Mouse (Mus musculus) heart, adult 2 months (tissue): ENCODE measurements around the gene Stx18. TPM values are rescaled to one million over a fixed set of nuclear protein-coding genes. Genes with fewer than 3 reads are reported as not detected.

Source experiments
- DNase-seq, 2 experiments: peaks; one replicate each; pipeline ENCODE4 v3.0.0; 2021
- H3K27ac ChIP-seq: fragments of 200-600 bp; 2 replicates; pipeline ENCODE4 v1.8.1; 2022
- H3K27me3 ChIP-seq: fragments of 200-500 bp; 2 replicates; pipeline ENCODE4 v1.6.1; 2012; ENCODE audit warnings: mild to moderate bottlenecking, low read length, inconsistent platforms, mixed read lengths; ENCODE audit not compliant: control insufficient read depth, insufficient read depth
- H3K36me3 ChIP-seq: fragments of 200-500 bp; 2 replicates; pipeline ENCODE4 v1.6.1; 2012; ENCODE audit warnings: low read length, inconsistent platforms; ENCODE audit not compliant: control insufficient read depth, insufficient read depth
- H3K4me1 ChIP-seq: fragments of 200-500 bp; 2 replicates; pipeline ENCODE4 v1.6.1; 2011; ENCODE audit warnings: low read length; ENCODE audit not compliant: control insufficient read depth, insufficient read depth
- H3K4me3 ChIP-seq: fragments of 200-600 bp; 2 replicates; pipeline ENCODE4 v1.8.1; 2022
- H3K79me2 ChIP-seq: fragments of 200-500 bp; replicated peaks from 2 replicates; pipeline ENCODE4 v1.6.1; 2012; ENCODE audit warnings: mild to moderate bottlenecking, inconsistent platforms, low read length, moderate library complexity, mixed read lengths; ENCODE audit not compliant: control insufficient read depth, insufficient read depth
- H3K9ac ChIP-seq: fragments of 200-500 bp; 2 replicates; pipeline ENCODE4 v1.6.1; 2012; ENCODE audit warnings: low read depth, mild to moderate bottlenecking, control low read depth, inconsistent platforms, low read length, mixed read lengths
- CTCF ChIP-seq: fragments of 200-600 bp; IDR thresholded peaks from 2 replicates; pipeline ENCODE4 v1.8.1; 2022; ENCODE audit warnings: antibody characterized with exemption, mild to moderate bottlenecking, moderate library complexity
- EP300 ChIP-seq: fragments of 200-500 bp; IDR thresholded peaks from 2 replicates; pipeline ENCODE4 v1.6.1; 2011; ENCODE audit warnings: low read depth, low read length, control low read depth; ENCODE audit not compliant: insufficient read depth
- POLR2A ChIP-seq: fragments of 200-500 bp; IDR thresholded peaks from 2 replicates; pipeline ENCODE4 v1.6.1; 2011; ENCODE audit warnings: mild to moderate bottlenecking, low read depth, low read length, control low read depth; ENCODE audit not compliant: insufficient read depth
- WGBS: fragments of 180-500 bp; shearing (Covaris S2); methylation state at CpG from one replicate; pipeline ENCODE4 v1.1.7; 2018; 5-methylcytosine and 5-hydroxymethylcytosine counted together
- intact Hi-C: fragments of 180-260 bp; cut with DNase I; formaldehyde crosslinking; loops from one replicate; pipeline ENCODE4 v1.15.1; 2025
- polyA plus RNA-seq: library from polyadenylated mRNA; depleted of rRNA; stranded (reverse); fragments of >200 nt; gene quantifications from 2 replicates; pipeline ENCODE4 v1.2.3, GENCODE M21; 2012; rRNA removed
- total RNA-seq, 2 experiments: library from RNA; stranded (reverse); gene quantifications; 2 replicates each; pipeline ENCODE4 v1.2.3; 2021

The Stx18 gene
- total and polyA plus RNA-seq, 3 experiments, result 12.1 to 18.5 (median 15.9) TPM

DNA sequence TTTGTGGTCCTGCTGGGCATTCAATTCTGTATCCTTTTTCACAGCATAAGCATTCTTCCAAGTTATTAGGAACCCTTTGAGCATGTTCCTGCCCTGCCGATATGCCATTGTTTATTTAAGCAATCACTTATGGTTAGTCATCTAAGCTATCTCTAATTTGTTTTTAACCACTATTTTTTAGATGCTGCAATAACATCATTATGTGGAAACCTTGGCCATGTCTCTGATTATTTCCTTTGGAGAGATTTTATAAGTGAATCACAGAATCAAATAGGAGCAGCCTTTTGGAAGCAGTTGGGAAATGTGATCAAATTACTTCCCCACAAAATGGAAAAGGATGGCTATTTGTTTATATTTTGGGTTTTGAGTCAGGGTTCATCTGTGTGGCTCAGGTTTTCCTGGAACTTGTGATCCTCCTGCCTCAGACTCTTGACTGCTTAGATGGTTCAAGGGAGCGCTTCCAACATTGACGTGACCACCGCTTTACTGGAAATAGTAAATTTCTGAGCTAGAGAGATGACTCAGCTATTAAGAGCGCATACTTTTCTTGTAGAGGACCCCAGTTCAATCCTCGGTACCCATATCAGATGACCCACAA, 146.2 kb downstream of the Stx18 start:
- Histone ChIP-seq H3K27ac (no peak overlapping the region), H3K9ac (no peak overlapping the region), H3K79me2 (no peaks in the 10 kb centered on the region), H3K36me3 (no peaks in the 10 kb centered on the region), H3K4me1 (no peaks in the 10 kb centered on the region), H3K4me3 (no peak overlapping the region), H3K27me3 (no peaks in the 10 kb centered on the region; the same call in 1 of the 2 replicates)
- no peak for TF ChIP-seq CTCF
- TF ChIP-seq POLR2A, result no peak
- DNase-seq, result no peak
- intact Hi-C loops, result no loop called here
- WGBS, result 70% methylated on average over 6 of the region's 6 CpGs

- intact Hi-C loops, result no loop called here
- H3K36me3 ChIP-seq, result no peaks in the 10 kb centered on the region
- TF ChIP-seq EP300 (no peak), CTCF (no peak), POLR2A (no peak)
- H3K27me3 ChIP-seq, result no peaks in the 10 kb centered on the region; the same call in 1 of the 2 replicates
- no peak for DNase-seq
- no peaks in the 10 kb centered on the region for H3K4me1 ChIP-seq
- H3K9ac ChIP-seq, result no peak overlapping the region
- H3K4me3 ChIP-seq, result no peak overlapping the region
- no peaks in the 10 kb centered on the region for H3K79me2 ChIP-seq
- no peak overlapping the region for H3K27ac ChIP-seq
- WGBS, result 73% methylated on average over 2 of the region's 2 CpGs
Measured at GRCm38 (mm10) chr5:38187006-38187405, 148.5 kb downstream of the Stx18 start.

Other genes starting within 250 kb of the Stx18 start
- gene Msx1, start 214.2 kb upstream of the Stx18 start, total RNA-seq, result 1 to 10 TPM; 2.3 to 3.1 TPM
- gene Msx1, start 214.2 kb upstream of the Stx18 start, polyA plus RNA-seq, result 3.7 TPM in 2 replicates
- gene Nsg1, start 121.2 kb downstream of the Stx18 start, total RNA-seq, result 1 to 10 TPM; 6.8 to 7.8 TPM
- gene Nsg1, start 121.2 kb downstream of the Stx18 start, polyA plus RNA-seq, result 9.7 and 12.5 TPM in 2 replicates
- gene Zbtb49, start 181.7 kb downstream of the Stx18 start, total RNA-seq, result 1 to 10 TPM; 3.7 to 4.1 TPM
- gene Zbtb49, start 181.7 kb downstream of the Stx18 start, polyA plus RNA-seq, result 4.3 and 5.2 TPM in 2 replicates
- 10 to 100 TPM; 16.8 to 20.5 TPM for gene Lyar, start 181.7 kb downstream of the Stx18 start, total RNA-seq
- 5.4 and 7.4 TPM in 2 replicates for gene Lyar, start 181.7 kb downstream of the Stx18 start, polyA plus RNA-seq
- gene Tmem128, start 221.4 kb downstream of the Stx18 start, total RNA-seq, result 10 to 100 TPM; 11.7 to 12.2 TPM
- gene Tmem128, start 221.4 kb downstream of the Stx18 start, polyA plus RNA-seq, result 16.5 and 24.0 TPM in 2 replicates
- under 1 TPM; 0.57 to 0.82 TPM for gene Otop1, start 237.2 kb downstream of the Stx18 start, total RNA-seq
- gene Otop1, start 237.2 kb downstream of the Stx18 start, polyA plus RNA-seq, result 2.9 and 4.3 TPM in 2 replicates